Mouse (Mus musculus) bone marrow macrophage, adult 2 months (primary cell): ENCODE results near the gene Ssr3.

Experiments
- CTCF ChIP-seq: IDR thresholded peaks from 2 replicates; pipeline ENCODE4 v1.5.1; 2012; ENCODE audit warnings: low read depth, mild to moderate bottlenecking, low read length, moderate library complexity
- POLR2A ChIP-seq: IDR thresholded peaks from 2 replicates; pipeline ENCODE4 v1.6.1; 2012; ENCODE audit warnings: mild to moderate bottlenecking, low read depth, low read length, borderline replicate concordance

DNA sequence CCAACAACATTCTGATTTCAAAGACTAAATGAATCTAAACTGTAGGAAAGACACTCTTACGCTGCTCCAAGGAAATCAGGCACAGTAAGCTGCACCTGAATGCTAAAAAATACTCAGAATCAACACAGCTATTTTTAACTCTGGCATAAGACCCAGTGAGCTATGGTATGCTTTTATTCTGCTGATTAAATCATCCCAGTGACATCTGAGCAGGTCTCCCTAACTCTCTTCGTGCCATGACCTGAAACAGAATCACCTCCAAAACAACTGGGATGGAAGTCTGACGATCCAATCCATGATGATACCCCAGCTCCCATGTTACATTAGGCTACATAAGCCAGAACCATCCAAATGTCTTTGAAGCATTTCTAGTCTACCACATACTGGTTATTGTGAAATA lies 8.0 kb downstream of the Ssr3 start:
- TF ChIP-seq POLR2A (no peak), CTCF (no peak)
